Mouse (Mus musculus): ENCODE measurements at regions not wholly inside any gene's neighbourhood (a gene's known extent, or its start where the extent isn't known, plus 50 kb on each side); places are given as distances from the start of the nearest gene placed in this dataset.

- TF ChIP-seq MAX (IDR thresholded peaks at IDR 0.05; ENCODE audit: low read length) (no peak), MAFK (IDR thresholded peaks at IDR 0.05; ENCODE audit: borderline replicate concordance, low read depth, low read length) (no peak)
Observed at GRCm38 (mm10) chr17:45814586-45814985, 80.9 kb upstream of the 1600014C23Rik start.
